Mouse (Mus musculus) WW6 (cell line): ENCODE measurements at regions not wholly inside any gene's neighbourhood (a gene's known extent, or its start where the extent isn't known, plus 50 kb on each side); places are given as distances from the start of the nearest gene placed in this dataset.
"Not testable (repeated sequence)": the region's sequence is repeated elsewhere in the genome, so short reads cannot be mapped to it uniquely, and the experiment has no call there.

Source experiments
- DNase-seq: peaks from one replicate; pipeline ENCODE4 v3.0.0-alpha.2; 2013; ENCODE audit warnings: low read depth, low spot score

DNA sequence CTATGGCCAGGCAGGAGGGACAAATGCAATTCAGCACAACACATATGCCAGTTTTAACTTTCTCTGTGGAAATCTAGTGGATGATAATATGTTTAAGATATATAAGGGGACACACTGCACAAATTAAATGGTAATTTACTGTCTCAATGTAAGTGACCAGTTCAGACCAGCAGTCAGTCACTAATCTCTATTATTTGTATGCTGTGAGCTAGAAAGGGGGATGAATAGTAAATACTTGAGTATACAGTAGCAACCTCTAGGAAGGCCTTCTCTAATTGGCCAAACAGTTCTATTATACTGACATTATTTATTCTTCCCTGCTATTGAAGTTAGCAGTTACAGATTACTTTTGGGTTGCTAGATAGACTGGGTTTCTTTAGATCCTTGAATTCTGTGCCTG lies 391.2 kb downstream of the Fign start:
- no peak for DNase-seq

DNA sequence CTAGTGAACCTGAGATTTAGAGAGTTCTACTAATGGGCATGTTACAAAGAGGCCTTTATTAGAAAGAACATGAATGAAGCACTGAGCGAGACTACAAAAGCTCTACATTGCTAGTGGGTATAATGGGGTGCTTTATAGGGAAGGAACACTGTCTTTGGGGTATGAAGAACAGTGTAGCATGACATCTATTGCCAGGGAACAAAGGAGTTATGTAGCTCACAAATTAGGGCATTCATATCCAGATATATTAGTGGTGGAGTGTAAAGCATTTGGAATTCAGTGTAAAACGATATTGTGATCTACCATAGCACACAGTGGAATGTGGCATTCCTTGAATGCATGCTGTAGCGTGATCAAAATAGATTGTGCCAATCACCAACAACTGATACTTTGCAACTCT lies 391.7 kb downstream of the Fign start:
- DNase-seq = no peak

DNA sequence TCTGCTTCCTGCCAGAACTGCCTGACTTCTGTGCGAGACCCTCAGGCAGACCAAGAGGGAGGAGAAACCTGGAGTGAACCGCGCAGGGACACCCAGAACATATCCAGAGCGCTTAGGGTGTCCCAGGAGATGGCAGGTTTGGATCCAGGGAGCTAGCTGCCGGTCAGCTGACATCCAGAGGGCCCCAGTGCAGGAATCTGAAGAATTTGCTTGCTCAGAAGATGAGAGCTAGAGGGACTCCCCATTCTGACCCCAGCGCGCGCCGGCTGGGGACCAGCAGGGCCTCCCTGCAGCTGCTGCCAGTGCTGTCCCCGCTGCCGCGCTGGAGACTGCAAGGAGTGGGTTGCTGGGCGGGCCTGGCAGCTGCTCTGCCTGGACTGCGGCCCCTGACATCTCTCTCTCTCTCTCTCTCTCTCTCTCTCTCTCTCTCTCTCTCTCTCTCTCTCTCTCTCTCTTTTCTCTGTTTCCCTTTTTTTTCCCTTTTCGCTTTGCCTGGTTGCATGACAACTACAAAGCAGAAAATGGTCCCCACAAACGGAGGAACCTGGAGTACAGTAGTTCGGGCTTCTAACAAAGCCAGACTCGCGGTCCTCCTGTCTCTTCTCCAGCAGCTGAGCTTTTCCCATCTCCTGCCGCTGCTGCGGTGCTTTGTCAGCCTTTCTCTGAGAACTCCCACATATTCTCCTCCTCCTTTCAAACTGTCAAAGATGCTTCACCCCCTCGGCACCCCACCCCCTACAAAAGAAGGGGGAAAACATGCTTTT lies 395.3 kb downstream of the Fign start:
- DNase-seq = no peak

DNA sequence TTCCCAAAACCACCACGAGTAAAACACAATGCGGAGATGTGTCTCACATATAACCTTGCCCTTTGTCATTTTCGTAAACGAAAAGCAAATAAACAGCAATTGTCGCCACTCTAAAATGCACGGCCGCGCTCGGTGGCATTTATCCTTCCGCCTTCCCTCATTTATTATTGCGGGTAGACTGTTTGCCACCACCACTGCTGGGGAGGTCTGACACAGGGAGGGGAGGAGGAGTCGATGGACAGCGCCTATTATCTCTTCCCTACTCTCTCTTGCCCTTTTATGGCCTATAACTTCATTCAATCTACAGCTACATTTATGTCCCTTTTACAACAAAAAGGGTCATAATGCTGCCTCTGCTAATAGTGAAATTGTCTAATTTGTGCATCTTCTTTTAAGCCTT lies 396.0 kb downstream of the Fign start:
- no peak for DNase-seq

DNA sequence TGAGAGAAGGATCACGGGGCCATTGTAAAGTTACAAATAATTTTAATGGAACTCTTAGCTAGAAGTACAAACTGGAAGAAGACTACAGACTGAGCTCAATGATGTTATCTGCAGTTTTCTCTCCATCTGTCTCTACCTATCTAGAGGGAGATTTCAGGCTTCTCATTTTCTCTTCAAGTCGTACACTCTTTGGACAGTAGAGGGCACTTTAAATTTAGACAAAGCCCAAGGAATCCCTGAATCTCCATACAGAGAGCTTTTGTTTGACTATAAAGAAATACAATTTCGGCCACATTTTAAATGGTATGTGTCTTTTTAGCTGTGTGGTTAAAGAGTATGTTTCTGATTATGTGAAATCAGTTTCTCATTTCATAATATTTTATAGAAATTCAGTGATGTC lies 397.6 kb downstream of the Fign start:
- peak; percentile 0 for DNase-seq

- DNase-seq = no peak
Observed at GRCm38 (mm10) chr2:63669700-63670099, 428.1 kb downstream of the Fign start.

DNA sequence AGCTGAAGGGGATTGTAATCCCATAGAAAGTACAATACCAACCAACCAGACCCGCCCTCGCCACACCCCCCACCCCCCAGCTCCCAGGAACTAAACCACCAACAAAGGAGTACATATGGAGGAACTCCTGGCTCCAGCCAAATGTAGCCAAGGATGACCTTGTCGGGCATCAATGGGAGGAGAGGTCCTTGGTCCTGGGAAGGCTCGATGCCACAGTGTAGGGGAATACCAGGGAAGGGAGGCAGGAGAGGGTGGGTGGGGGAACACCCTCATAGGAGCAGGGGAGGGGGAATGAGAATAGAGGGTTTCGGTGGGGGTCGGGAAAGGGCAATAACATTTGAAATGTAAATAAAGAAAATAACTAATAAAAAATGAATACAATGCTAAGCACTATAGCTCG lies 429.1 kb downstream of the Fign start:
- DNase-seq = no peak

DNA sequence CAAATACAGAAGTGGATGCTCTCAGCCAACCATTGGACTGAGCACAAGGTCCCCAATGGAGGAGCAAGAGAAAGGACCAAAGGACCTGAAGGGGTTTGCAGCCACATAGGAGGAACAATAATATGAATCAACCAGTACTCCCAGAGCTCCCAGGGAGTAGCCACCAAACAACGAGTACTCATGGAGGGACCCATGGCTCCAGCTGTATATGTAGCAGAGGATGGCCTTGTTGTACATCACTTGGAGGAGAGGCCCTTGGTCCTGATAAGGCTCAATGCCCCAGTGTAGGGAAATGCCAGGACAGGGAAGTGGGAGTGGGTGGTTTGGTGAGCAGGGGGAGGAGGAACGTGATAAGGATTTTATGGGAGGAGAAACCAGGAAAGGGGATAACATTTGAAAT lies 437.9 kb downstream of the Fign start:
- DNase-seq = not testable (repeated sequence)
